Mouse (Mus musculus): ENCODE measurements at regions not wholly inside any gene's neighbourhood (a gene's known extent, or its start where the extent isn't known, plus 50 kb on each side); places are given as distances from the start of the nearest gene placed in this dataset.
A peak's percentile ranks its signal among the peaks of the same experiment; 100 is the strongest.

- Histone ChIP-seq H3K4me1 (ENCODE audit: control insufficient read depth, insufficient read depth, low read length) (no peaks in the 10 kb centered on the region), H3K27ac (replicated peaks; ENCODE audit: insufficient read depth, low read depth, low read length) (no peak overlapping the region), H3K36me3 (ENCODE audit: control insufficient read depth, insufficient read depth, low read length) (no peaks in the 10 kb centered on the region), H3K9ac (ENCODE audit: low read depth, low read length) (no peak overlapping the region), H3K4me3 (ENCODE audit: insufficient read depth, low read depth, low read length) (no peak overlapping the region), H3K79me2 (ENCODE audit: control insufficient read depth, insufficient read depth, low read length) (no peaks in the 10 kb centered on the region), H3K27me3 (ENCODE audit: control insufficient read depth, insufficient read depth, low read length) (no peaks in the 10 kb centered on the region)
- TF ChIP-seq POLR2A (IDR thresholded peaks at IDR 0.05; ENCODE audit: extremely low read depth, insufficient read depth, low read length) (no peak), CTCF (IDR thresholded peaks at IDR 0.05; ENCODE audit: low read depth, low read length) (no peak)
- 69% methylated on average over 9 of the region's 9 CpGs for WGBS
- no peak for DNase-seq (ENCODE audit: extremely low read depth, low read depth, low spot score)
Measured at GRCm38 (mm10) chr2:128240536-128241279, 114.9 kb downstream of the Bcl2l11 start.

GRCm38 (mm10) chr2:128241280-128241665 is 115.4 kb downstream of the Bcl2l11 start:
- no peaks in the 10 kb centered on the region for H3K4me1 ChIP-seq (ENCODE audit: control insufficient read depth, insufficient read depth, low read length)
- no peaks in the 10 kb centered on the region for H3K79me2 ChIP-seq (ENCODE audit: control insufficient read depth, insufficient read depth, low read length)
- no peaks in the 10 kb centered on the region for H3K36me3 ChIP-seq (ENCODE audit: control insufficient read depth, insufficient read depth, low read length)
- TF ChIP-seq CTCF (IDR thresholded peaks at IDR 0.05; ENCODE audit: low read depth, low read length), result no peak
- TF ChIP-seq POLR2A (IDR thresholded peaks at IDR 0.05; ENCODE audit: extremely low read depth, insufficient read depth, low read length), result no peak
- DNase-seq (ENCODE audit: extremely low read depth, low read depth, low spot score), result no peak
- no peak overlapping the region for H3K4me3 ChIP-seq (ENCODE audit: insufficient read depth, low read depth, low read length)
- no peaks in the 10 kb centered on the region for H3K27me3 ChIP-seq (ENCODE audit: control insufficient read depth, insufficient read depth, low read length)
- WGBS, result 61% methylated on average over 3 of the region's 3 CpGs
- no peak overlapping the region for H3K9ac ChIP-seq (ENCODE audit: low read depth, low read length)
- no peak overlapping the region for H3K27ac ChIP-seq (replicated peaks; ENCODE audit: insufficient read depth, low read depth, low read length)

GRCm38 (mm10) chr2:128245544-128245943 is 119.7 kb downstream of the Bcl2l11 start:
- no peaks in the 10 kb centered on the region for H3K79me2 ChIP-seq (ENCODE audit: control insufficient read depth, insufficient read depth, low read length)
- DNase-seq (ENCODE audit: extremely low read depth, low read depth, low spot score), result peak; percentile 48
- peaks cover 2% of the 10 kb centered on the region; the same call in 1 of the 2 replicates for H3K4me1 ChIP-seq (ENCODE audit: control insufficient read depth, insufficient read depth, low read length)
- TF ChIP-seq CTCF (IDR thresholded peaks at IDR 0.05; ENCODE audit: low read depth, low read length) (0 out of 2 replicates have a peak, but pooled peaks have one; percentile 12), POLR2A (IDR thresholded peaks at IDR 0.05; ENCODE audit: extremely low read depth, insufficient read depth, low read length) (no peak)
- 47% methylated on average over 10 of the region's 10 CpGs for WGBS
- no peaks in the 10 kb centered on the region for H3K27me3 ChIP-seq (ENCODE audit: control insufficient read depth, insufficient read depth, low read length)
- H3K27ac ChIP-seq (replicated peaks; ENCODE audit: insufficient read depth, low read depth, low read length), result no peak overlapping the region
- H3K4me3 ChIP-seq (ENCODE audit: insufficient read depth, low read depth, low read length), result no peak overlapping the region
- no peaks in the 10 kb centered on the region for H3K36me3 ChIP-seq (ENCODE audit: control insufficient read depth, insufficient read depth, low read length)
- H3K9ac ChIP-seq (ENCODE audit: low read depth, low read length), result no peak overlapping the region

GRCm38 (mm10) chr2:128247967-128248366 is 122.1 kb downstream of the Bcl2l11 start:
- Histone ChIP-seq H3K4me3 (ENCODE audit: insufficient read depth, low read depth, low read length) (no peak overlapping the region), H3K79me2 (ENCODE audit: control insufficient read depth, insufficient read depth, low read length) (no peaks in the 10 kb centered on the region)
- TF ChIP-seq CTCF (IDR thresholded peaks at IDR 0.05; ENCODE audit: low read depth, low read length) (no peak), POLR2A (IDR thresholded peaks at IDR 0.05; ENCODE audit: extremely low read depth, insufficient read depth, low read length) (no peak)

GRCm38 (mm10) chr2:128249188-128249587 is 123.3 kb downstream of the Bcl2l11 start:
- Histone ChIP-seq H3K79me2 (ENCODE audit: control insufficient read depth, insufficient read depth, low read length) (no peaks in the 10 kb centered on the region), H3K27ac (replicated peaks; ENCODE audit: insufficient read depth, low read depth, low read length) (no peak overlapping the region), H3K9ac (ENCODE audit: low read depth, low read length) (no peak overlapping the region), H3K4me3 (ENCODE audit: insufficient read depth, low read depth, low read length) (no peak overlapping the region), H3K36me3 (ENCODE audit: control insufficient read depth, insufficient read depth, low read length) (no peaks in the 10 kb centered on the region), H3K4me1 (ENCODE audit: control insufficient read depth, insufficient read depth, low read length) (peaks cover 2% of the 10 kb centered on the region; the same call in 1 of the 2 replicates), H3K27me3 (ENCODE audit: control insufficient read depth, insufficient read depth, low read length) (no peaks in the 10 kb centered on the region)
- DNase-seq (ENCODE audit: extremely low read depth, low read depth, low spot score), result no peak
- 94% methylated on average over 4 of the region's 4 CpGs for WGBS
- TF ChIP-seq CTCF (IDR thresholded peaks at IDR 0.05; ENCODE audit: low read depth, low read length) (no peak), POLR2A (IDR thresholded peaks at IDR 0.05; ENCODE audit: extremely low read depth, insufficient read depth, low read length) (no peak)

More at GRCm38 (mm10) chr2:128247967-128248366, 122.1 kb downstream of the Bcl2l11 start:
- Histone ChIP-seq H3K4me1 (ENCODE audit: control insufficient read depth, insufficient read depth, low read length) (peaks cover 2% of the 10 kb centered on the region; the same call in 1 of the 2 replicates), H3K36me3 (ENCODE audit: control insufficient read depth, insufficient read depth, low read length) (no peaks in the 10 kb centered on the region), H3K27me3 (ENCODE audit: control insufficient read depth, insufficient read depth, low read length) (no peaks in the 10 kb centered on the region), H3K27ac (replicated peaks; ENCODE audit: insufficient read depth, low read depth, low read length) (no peak overlapping the region), H3K9ac (ENCODE audit: low read depth, low read length) (no peak overlapping the region)
- DNase-seq (ENCODE audit: extremely low read depth, low read depth, low spot score), result no peak
- WGBS, result 78% methylated on average over 4 of the region's 4 CpGs

GRCm38 (mm10) chr2:128249607-128250006 is 123.8 kb downstream of the Bcl2l11 start:
- no peak overlapping the region for H3K9ac ChIP-seq (ENCODE audit: low read depth, low read length)
- no peak overlapping the region for H3K4me3 ChIP-seq (ENCODE audit: insufficient read depth, low read depth, low read length)
- 67% methylated on average over 2 of the region's 2 CpGs for WGBS
- no peaks in the 10 kb centered on the region for H3K27me3 ChIP-seq (ENCODE audit: control insufficient read depth, insufficient read depth, low read length)
- H3K79me2 ChIP-seq (ENCODE audit: control insufficient read depth, insufficient read depth, low read length), result no peaks in the 10 kb centered on the region
- H3K4me1 ChIP-seq (ENCODE audit: control insufficient read depth, insufficient read depth, low read length), result peaks cover 2% of the 10 kb centered on the region; the same call in 1 of the 2 replicates
- TF ChIP-seq CTCF (IDR thresholded peaks at IDR 0.05; ENCODE audit: low read depth, low read length) (no peak), POLR2A (IDR thresholded peaks at IDR 0.05; ENCODE audit: extremely low read depth, insufficient read depth, low read length) (no peak)
- no peaks in the 10 kb centered on the region for H3K36me3 ChIP-seq (ENCODE audit: control insufficient read depth, insufficient read depth, low read length)
- DNase-seq (ENCODE audit: extremely low read depth, low read depth, low spot score), result no peak
- H3K27ac ChIP-seq (replicated peaks; ENCODE audit: insufficient read depth, low read depth, low read length), result no peak overlapping the region
